Mouse (Mus musculus): ENCODE data around the gene Bcl7a. TPM values are rescaled to one million over a fixed set of nuclear protein-coding genes. Genes with fewer than 3 reads are reported as not detected.

The Bcl7a gene
- 38.7 and 40.0 TPM in 2 replicates for polyA plus RNA-seq (2015; fragmentation: Nextera tagmentation; extraction: Ambion mirVana)

GRCm38 (mm10) chr5:123343707-123344627 lies at the start of gene Bcl7a:
Gene Bcl7a (plus strand): TSS chr5:123343834.
- Histone ChIP-seq H3K36me3 (no peaks in the 10 kb centered on the region), H3K27me3 (no peaks in the 10 kb centered on the region), H3K4me1 (replicated peaks) (peaks cover 35% of the 10 kb centered on the region), H3K4me3 (peak within 1 kb of the TSS; percentile 86), H3K4me2 (peak within 1 kb of the TSS; percentile 93), H3K9ac (peak within 1 kb of the TSS; percentile 96), H3K27ac (replicated peaks) (peak within 1 kb of the TSS; percentile 99), H3K9me3 (no peaks in the 10 kb centered on the region)
- ATAC-seq (ENCODE audit: low FRiP score, low read depth), result peak; percentile 86
- WGBS, result under 1% methylated on average over 69 of the region's 69 CpGs

GRCm38 (mm10) chr5:123294653-123295052 lies 49.0 kb upstream of the Bcl7a start:
- no peaks in the 10 kb centered on the region for H3K36me3 ChIP-seq
- H3K9me3 ChIP-seq, result no peaks in the 10 kb centered on the region
- 55% methylated on average over 9 of the region's 9 CpGs for WGBS
- no peak for ATAC-seq (ENCODE audit: low FRiP score, low read depth)
- no peak overlapping the region for H3K27ac ChIP-seq (replicated peaks)
- no peaks in the 10 kb centered on the region for H3K27me3 ChIP-seq
- no peak overlapping the region for H3K4me2 ChIP-seq
- H3K4me3 ChIP-seq, result no peak overlapping the region
- peaks cover 19% of the 10 kb centered on the region; the same call in 1 of the 2 replicates for H3K4me1 ChIP-seq (replicated peaks)
- no peak overlapping the region for H3K9ac ChIP-seq

GRCm38 (mm10) chr5:123296224-123296806 lies 47.3 kb upstream of the Bcl7a start:
- H3K36me3 ChIP-seq, result no peaks in the 10 kb centered on the region
- 61% methylated on average over 12 of the region's 12 CpGs for WGBS
- no peaks in the 10 kb centered on the region for H3K9me3 ChIP-seq
- H3K9ac ChIP-seq, result no peak overlapping the region
- no peak overlapping the region for H3K4me2 ChIP-seq
- H3K4me3 ChIP-seq, result no peak overlapping the region
- ATAC-seq (ENCODE audit: low FRiP score, low read depth), result no peak
- no peaks in the 10 kb centered on the region for H3K27me3 ChIP-seq
- peaks cover 34% of the 10 kb centered on the region for H3K4me1 ChIP-seq (replicated peaks)
- no peak overlapping the region for H3K27ac ChIP-seq (replicated peaks)

GRCm38 (mm10) chr5:123296972-123297754 lies 46.5 kb upstream of the Bcl7a start:
- H3K9ac ChIP-seq, result no peak overlapping the region
- H3K27ac ChIP-seq (replicated peaks), result no peak overlapping the region
- ATAC-seq (ENCODE audit: low FRiP score, low read depth), result no peak
- no peak overlapping the region for H3K4me2 ChIP-seq
- no peaks in the 10 kb centered on the region for H3K27me3 ChIP-seq
- H3K36me3 ChIP-seq, result no peaks in the 10 kb centered on the region
- 64% methylated on average over 23 of the region's 23 CpGs for WGBS
- peaks cover 42% of the 10 kb centered on the region for H3K4me1 ChIP-seq (replicated peaks)
- H3K9me3 ChIP-seq, result no peaks in the 10 kb centered on the region
- H3K4me3 ChIP-seq, result no peak overlapping the region

GRCm38 (mm10) chr5:123297830-123298229 lies 45.8 kb upstream of the Bcl7a start:
- ATAC-seq (ENCODE audit: low FRiP score, low read depth), result no peak
- no peaks in the 10 kb centered on the region for H3K36me3 ChIP-seq
- H3K4me1 ChIP-seq (replicated peaks), result peaks cover 47% of the 10 kb centered on the region
- H3K9me3 ChIP-seq, result no peaks in the 10 kb centered on the region
- 74% methylated on average over 7 of the region's 7 CpGs for WGBS
- H3K9ac ChIP-seq, result no peak overlapping the region
- H3K4me3 ChIP-seq, result no peak overlapping the region
- no peak overlapping the region for H3K27ac ChIP-seq (replicated peaks)
- H3K4me2 ChIP-seq, result no peak overlapping the region
- H3K27me3 ChIP-seq, result no peaks in the 10 kb centered on the region

GRCm38 (mm10) chr5:123298526-123298925 lies 45.1 kb upstream of the Bcl7a start:
- no peak for ATAC-seq (ENCODE audit: low FRiP score, low read depth)
- WGBS, result 88% methylated on average over 6 of the region's 6 CpGs

GRCm38 (mm10) chr5:123300496-123301034 lies 43.1 kb upstream of the Bcl7a start:
- Histone ChIP-seq H3K9me3 (no peaks in the 10 kb centered on the region), H3K27me3 (no peaks in the 10 kb centered on the region), H3K4me1 (replicated peaks) (peaks cover 35% of the 10 kb centered on the region), H3K36me3 (no peaks in the 10 kb centered on the region), H3K4me3 (no peak overlapping the region), H3K9ac (no peak overlapping the region), H3K27ac (replicated peaks) (0 out of 2 replicates have a peak overlapping the region, but pooled peaks have one; percentile 32), H3K4me2 (peak overlapping the region; percentile 1; the same call in 1 of the 2 replicates)
- WGBS, result 46% methylated on average over 8 of the region's 8 CpGs
- peak; percentile 31; the same call in 1 of the 2 replicates for ATAC-seq (ENCODE audit: low FRiP score, low read depth)

More at GRCm38 (mm10) chr5:123298526-123298925, 45.1 kb upstream of the Bcl7a start:
- Histone ChIP-seq H3K9me3 (no peaks in the 10 kb centered on the region), H3K27ac (replicated peaks) (no peak overlapping the region), H3K36me3 (no peaks in the 10 kb centered on the region), H3K4me1 (replicated peaks) (peaks cover 47% of the 10 kb centered on the region), H3K4me2 (no peak overlapping the region), H3K27me3 (no peaks in the 10 kb centered on the region), H3K9ac (no peak overlapping the region), H3K4me3 (no peak overlapping the region)

GRCm38 (mm10) chr5:123301780-123302521 lies 41.7 kb upstream of the Bcl7a start:
- Histone ChIP-seq H3K27me3 (no peaks in the 10 kb centered on the region), H3K36me3 (no peaks in the 10 kb centered on the region), H3K27ac (replicated peaks) (no peak overlapping the region), H3K9me3 (no peaks in the 10 kb centered on the region), H3K4me1 (replicated peaks) (peaks cover 30% of the 10 kb centered on the region), H3K4me2 (no peak overlapping the region), H3K9ac (no peak overlapping the region), H3K4me3 (no peak overlapping the region)
- 15% methylated on average over 20 of the region's 20 CpGs for WGBS
- ATAC-seq (ENCODE audit: low FRiP score, low read depth), result no peak

GRCm38 (mm10) chr5:123307630-123308282 lies 35.9 kb upstream of the Bcl7a start:
- Histone ChIP-seq H3K4me3 (no peak overlapping the region), H3K9ac (no peak overlapping the region), H3K4me1 (replicated peaks) (peaks cover 4% of the 10 kb centered on the region; the same call in 1 of the 2 replicates), H3K36me3 (no peaks in the 10 kb centered on the region), H3K27ac (replicated peaks) (no peak overlapping the region), H3K27me3 (no peaks in the 10 kb centered on the region), H3K9me3 (no peaks in the 10 kb centered on the region), H3K4me2 (no peak overlapping the region)
- 54% methylated on average over 18 of the region's 18 CpGs for WGBS
- ATAC-seq (ENCODE audit: low FRiP score, low read depth), result peak; percentile 61; the same call in 1 of the 2 replicates

- no peak overlapping the region for H3K27ac ChIP-seq (replicated peaks)
- H3K9me3 ChIP-seq, result no peaks in the 10 kb centered on the region
- H3K9ac ChIP-seq, result no peak overlapping the region
- 46% methylated on average over 10 of the region's 10 CpGs for WGBS
- H3K4me1 ChIP-seq (replicated peaks), result 0 out of 2 replicates have a peak, but pooled peaks cover 4% of the 10 kb centered on the region
- no peak overlapping the region for H3K4me2 ChIP-seq
- H3K27me3 ChIP-seq, result no peaks in the 10 kb centered on the region
- no peak for ATAC-seq (ENCODE audit: low FRiP score, low read depth)
- no peak overlapping the region for H3K4me3 ChIP-seq
- H3K36me3 ChIP-seq, result no peaks in the 10 kb centered on the region
Measured at GRCm38 (mm10) chr5:123309816-123310215, 33.8 kb upstream of the Bcl7a start.

All from hindbrain, embryonic 15.5 days (tissue).